Mouse (Mus musculus) small intestine, adult 2 months (tissue): Measurements from ENCODE around the gene Trim41. TPM values are rescaled to one million over a fixed set of nuclear protein-coding genes. Genes with fewer than 3 reads are reported as not detected.
"Not testable (repeated sequence)": the region's sequence is repeated elsewhere in the genome, so short reads cannot be mapped to it uniquely, and the experiment has no call there.

Experiments
- H3K27ac ChIP-seq: fragments of 200-500 bp; 2 replicates; pipeline ENCODE4 v1.5.1; 2012; ENCODE audit warnings: low read depth, low read length, control low read depth, inconsistent platforms; ENCODE audit not compliant: insufficient read depth
- H3K27me3 ChIP-seq: fragments of 200-500 bp; 2 replicates; pipeline ENCODE4 v1.6.1; 2012; ENCODE audit warnings: mild to moderate bottlenecking, moderate library complexity, low read length, inconsistent platforms; ENCODE audit not compliant: control insufficient read depth, insufficient read depth
- H3K36me3 ChIP-seq: fragments of 200-500 bp; 2 replicates; pipeline ENCODE4 v1.6.1; 2012; ENCODE audit warnings: mild to moderate bottlenecking, low read length, control low read depth, inconsistent platforms; ENCODE audit not compliant: control insufficient read depth, insufficient read depth
- H3K4me1 ChIP-seq: fragments of 200-500 bp; 2 replicates; pipeline ENCODE4 v1.6.1; 2012; ENCODE audit warnings: low read length, inconsistent platforms, mixed read lengths; ENCODE audit not compliant: control insufficient read depth, insufficient read depth, insufficient read length
- H3K4me3 ChIP-seq: fragments of 200-500 bp; 2 replicates; pipeline ENCODE4 v1.5.1; 2012; ENCODE audit warnings: low read depth, mild to moderate bottlenecking, control low read depth, inconsistent platforms, low read length, moderate library complexity
- CTCF ChIP-seq: fragments of 200-500 bp; IDR thresholded peaks from 2 replicates; pipeline ENCODE4 v1.5.1; 2012; ENCODE audit warnings: low read depth, mild to moderate bottlenecking, control low read depth, inconsistent platforms, low read length, moderate library complexity, mixed read lengths; ENCODE audit not compliant: insufficient replicate concordance, insufficient read length; ENCODE audit errors: extremely low read depth
- POLR2A ChIP-seq: fragments of 200-500 bp; IDR thresholded peaks from 2 replicates; pipeline ENCODE4 v1.6.1; 2012; ENCODE audit warnings: low read depth, mild to moderate bottlenecking, control low read depth, inconsistent platforms, low read length, moderate library complexity
- WGBS: fragments of 180-500 bp; shearing (Covaris S2); methylation state at CpG from one replicate; pipeline ENCODE4 v1.1.7; 2018; 5-methylcytosine and 5-hydroxymethylcytosine counted together
- polyA plus RNA-seq: library from polyadenylated mRNA; depleted of rRNA; stranded (reverse); fragments of >200 nt; gene quantifications from 2 replicates; pipeline ENCODE4 v1.2.3, GENCODE M21; 2012

Trim41 gene
- polyA plus RNA-seq, 1 experiment: 18.7 TPM

DNA sequence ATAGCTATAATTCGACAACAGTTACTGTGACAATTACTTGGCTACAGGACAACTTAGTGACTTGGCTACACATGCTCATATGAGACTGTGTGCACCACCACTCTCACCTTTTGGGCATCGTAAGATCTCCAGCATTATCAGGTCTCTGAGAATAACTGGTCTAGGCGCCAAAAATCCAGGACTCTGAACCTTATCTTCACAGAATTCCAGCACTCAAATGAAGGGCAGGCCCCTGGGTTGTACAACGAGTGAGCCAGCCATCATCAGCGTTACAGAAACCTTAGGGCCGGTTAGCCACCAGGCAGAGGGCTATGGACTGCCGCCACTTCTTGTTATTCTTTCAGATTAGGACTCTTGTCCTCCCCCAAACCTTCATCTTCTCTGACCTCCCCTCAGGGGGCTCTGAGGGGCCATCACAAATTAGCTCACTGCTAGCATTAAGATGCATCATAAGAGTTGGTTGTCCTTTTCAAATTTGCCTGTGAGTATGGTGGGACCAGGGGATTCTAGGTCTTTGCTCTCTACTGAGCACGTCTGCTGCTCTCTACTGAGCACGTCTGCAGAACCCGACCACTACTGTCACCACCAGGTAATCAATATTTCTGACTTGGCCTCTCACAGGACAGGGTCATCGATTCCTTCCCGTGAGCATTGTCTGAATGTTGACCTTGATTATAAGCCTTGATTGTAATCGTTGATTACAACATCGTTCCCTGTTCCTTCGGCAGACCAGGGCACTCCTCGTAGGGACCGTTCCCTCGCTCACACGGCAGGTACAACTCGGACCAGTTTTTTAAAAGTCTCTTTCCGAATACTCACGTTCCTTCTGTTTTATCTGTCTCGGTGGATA lies 35.7 kb upstream of the Trim41 start:
- no peaks in the 10 kb centered on the region; the same call in 1 of the 2 replicates for H3K36me3 ChIP-seq
- TF ChIP-seq POLR2A (no peak), CTCF (no peak)
- peaks cover 10% of the 10 kb centered on the region for H3K4me1 ChIP-seq
- H3K4me3 ChIP-seq: peak overlapping the region; percentile 60
- no peaks in the 10 kb centered on the region for H3K27me3 ChIP-seq
- no peak overlapping the region for H3K27ac ChIP-seq
- WGBS: 11% methylated on average over 23 of the region's 23 CpGs

DNA sequence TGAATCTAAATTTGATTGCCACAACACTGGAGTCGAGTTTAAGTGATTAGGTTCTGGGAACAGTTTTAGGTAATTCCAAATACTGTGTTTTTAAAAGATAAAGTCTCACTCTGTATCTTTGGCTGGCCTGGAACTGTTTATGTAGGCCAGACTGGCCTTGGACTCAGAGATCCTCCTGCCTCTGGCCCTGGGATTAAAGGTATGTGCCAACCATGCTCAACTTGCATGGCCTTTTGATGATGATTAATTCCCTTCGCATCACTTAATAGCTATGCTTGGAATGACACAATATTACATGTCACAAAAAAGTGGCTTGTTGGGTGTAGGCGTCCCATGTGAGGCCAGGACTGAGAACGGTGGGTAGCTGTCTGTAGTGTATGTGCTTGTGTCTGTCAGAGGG lies 35.0 kb upstream of the Trim41 start:
- Histone ChIP-seq H3K4me1 (peaks cover 10% of the 10 kb centered on the region), H3K4me3 (no peak overlapping the region), H3K27ac (no peak overlapping the region), H3K27me3 (no peaks in the 10 kb centered on the region), H3K36me3 (no peaks in the 10 kb centered on the region; the same call in 1 of the 2 replicates)
- 78% methylated on average over 4 of the region's 4 CpGs for WGBS
- TF ChIP-seq CTCF (no peak), POLR2A (no peak)

DNA sequence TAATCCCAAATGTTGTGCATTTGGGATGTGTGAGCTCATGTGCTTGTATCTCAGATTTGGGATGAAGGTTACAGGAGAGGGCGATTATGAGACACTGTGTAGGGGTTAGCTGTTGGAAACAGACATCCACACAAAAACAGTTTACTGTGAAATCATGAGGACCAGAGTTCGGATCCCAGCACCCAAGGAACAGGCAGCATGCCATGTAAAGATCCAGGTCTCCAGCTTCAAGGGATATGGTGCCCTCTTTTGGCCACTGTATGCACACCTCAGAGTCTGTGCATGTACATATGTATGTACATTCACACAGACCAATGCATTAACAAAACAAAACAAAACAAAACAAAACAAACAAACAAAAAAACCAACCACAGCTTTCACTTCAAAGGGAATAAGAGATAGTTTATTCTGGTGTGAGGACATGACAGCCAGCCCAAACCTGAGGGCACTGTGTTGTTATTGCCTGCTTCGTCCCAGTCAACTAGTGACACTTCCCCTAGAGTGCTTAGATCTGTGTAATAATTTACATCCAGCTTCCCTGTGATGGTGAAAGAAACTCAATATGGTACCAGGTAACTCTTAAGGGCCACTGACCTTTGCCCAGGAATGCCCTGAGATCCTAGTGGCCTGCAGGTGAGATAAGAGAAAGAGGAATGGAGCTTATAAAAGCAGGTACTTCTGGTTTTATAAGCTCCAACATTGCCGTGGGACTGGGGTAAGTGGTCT lies 34.3 kb upstream of the Trim41 start:
- Histone ChIP-seq H3K36me3 (no peaks in the 10 kb centered on the region; the same call in 1 of the 2 replicates), H3K4me3 (no peak overlapping the region), H3K4me1 (peaks cover 10% of the 10 kb centered on the region), H3K27ac (no peak overlapping the region), H3K27me3 (no peaks in the 10 kb centered on the region)
- WGBS: 69% methylated on average over 4 of the region's 4 CpGs
- TF ChIP-seq POLR2A (no peak), CTCF (peak; percentile 18; the same call in 1 of the 2 replicates)

DNA sequence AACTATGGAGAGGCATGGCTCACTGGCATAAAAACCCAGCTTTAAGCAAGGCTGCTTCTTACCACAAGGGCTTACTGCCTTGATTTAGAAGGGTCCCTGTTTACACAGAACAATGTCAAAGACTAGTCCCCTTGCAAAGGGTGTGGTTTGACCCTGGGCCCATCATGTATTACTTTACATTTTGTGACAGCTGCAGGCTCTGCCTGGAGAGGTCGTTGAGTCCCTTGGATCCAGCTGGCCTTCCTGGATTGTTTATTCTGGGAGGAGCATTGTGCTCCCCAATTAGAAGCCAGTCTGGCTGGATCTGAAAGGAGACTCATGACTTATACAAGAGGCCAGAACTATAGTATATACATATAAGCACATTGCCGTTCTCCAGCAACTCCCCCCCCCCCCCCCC lies 33.1 kb upstream of the Trim41 start:
- Histone ChIP-seq H3K4me3 (no peak overlapping the region), H3K4me1 (peaks cover 10% of the 10 kb centered on the region), H3K27ac (no peak overlapping the region), H3K27me3 (no peaks in the 10 kb centered on the region), H3K36me3 (no peaks in the 10 kb centered on the region; the same call in 1 of the 2 replicates)
- 31% methylated on average over 2 of the region's 2 CpGs for WGBS
- TF ChIP-seq CTCF: no peak
- TF ChIP-seq POLR2A: no peak

DNA sequence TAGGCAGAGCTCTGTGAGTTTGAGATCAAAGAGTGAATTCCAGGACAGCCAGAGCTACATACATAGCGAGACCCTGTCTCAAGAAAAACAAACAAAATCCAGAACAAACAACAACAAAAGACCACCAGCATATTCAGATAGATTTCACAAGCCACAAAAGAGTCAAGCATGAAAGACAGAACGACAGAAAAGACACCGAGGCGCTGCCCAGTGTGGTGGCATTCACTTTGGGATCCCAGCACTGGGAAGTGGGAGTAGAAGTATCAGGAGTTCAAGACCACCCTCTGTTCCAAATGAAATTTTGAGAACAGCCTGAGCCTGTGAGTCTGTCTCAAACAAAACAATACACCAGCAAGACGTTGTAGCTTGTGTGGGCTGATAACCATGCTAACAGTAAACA lies 29.7 kb upstream of the Trim41 start:
- H3K4me1 ChIP-seq: no peaks in the 10 kb centered on the region
- no peaks in the 10 kb centered on the region; the same call in 1 of the 2 replicates for H3K36me3 ChIP-seq
- TF ChIP-seq CTCF: no peak
- no peak overlapping the region for H3K27ac ChIP-seq
- WGBS: 83% methylated on average over 5 of the region's 5 CpGs
- H3K4me3 ChIP-seq: no peak overlapping the region
- no peaks in the 10 kb centered on the region for H3K27me3 ChIP-seq

DNA sequence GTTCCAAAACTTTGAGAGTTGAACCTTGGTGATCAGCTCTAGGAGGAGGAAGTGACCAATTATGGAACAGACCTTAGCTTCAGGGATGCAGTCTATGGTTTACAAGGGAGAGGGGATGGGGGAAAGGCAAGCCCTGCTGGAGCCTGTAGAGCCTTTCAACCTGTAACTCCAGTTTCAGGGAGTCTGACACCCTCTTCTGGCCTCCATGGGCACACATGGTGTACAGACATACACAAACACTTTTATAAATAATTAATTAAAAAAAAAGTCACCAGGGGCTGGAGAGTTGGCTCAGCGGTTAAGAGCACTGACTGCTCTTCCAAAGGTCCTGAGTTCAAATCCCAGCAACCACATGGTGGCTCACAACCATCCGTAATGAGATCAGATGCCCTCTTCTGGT lies 29.2 kb upstream of the Trim41 start:
- not testable (repeated sequence) for H3K36me3 ChIP-seq, H3K4me3 ChIP-seq, H3K27me3 ChIP-seq, H3K27ac ChIP-seq, H3K4me1 ChIP-seq
- 83% methylated on average over 2 of the region's 2 CpGs for WGBS

DNA sequence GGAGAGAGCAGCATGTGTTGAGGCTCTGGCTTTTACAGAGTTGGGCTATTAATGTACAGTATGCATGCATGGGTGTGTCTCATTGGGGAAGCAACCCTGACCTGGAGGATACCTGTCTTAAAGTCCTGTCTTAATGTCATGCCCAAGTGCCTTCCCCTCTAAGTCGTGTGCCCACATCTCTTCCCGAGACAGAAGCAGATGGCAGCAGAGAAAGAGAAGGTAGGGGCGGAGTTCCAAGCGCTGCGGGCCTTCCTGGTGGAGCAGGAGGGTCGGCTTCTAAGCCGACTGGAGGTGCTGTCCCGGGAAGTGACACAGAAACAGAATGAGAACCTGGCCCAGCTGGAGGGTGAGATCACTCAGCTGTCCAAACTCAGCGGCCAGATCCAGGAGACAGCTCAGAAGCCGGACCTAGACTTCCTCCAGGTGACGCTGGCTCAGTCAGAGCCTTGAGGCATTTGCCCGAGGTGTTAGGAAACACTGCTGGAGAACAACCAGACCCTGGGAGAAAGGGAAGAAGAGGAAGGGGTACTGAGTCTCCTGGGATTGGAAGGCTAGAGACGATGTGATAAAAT lies 28.2 kb upstream of the Trim41 start:
- Histone ChIP-seq H3K27me3 (no peaks in the 10 kb centered on the region), H3K27ac (no peak overlapping the region), H3K4me1 (no peaks in the 10 kb centered on the region), H3K36me3 (no peaks in the 10 kb centered on the region; the same call in 1 of the 2 replicates), H3K4me3 (no peak overlapping the region)
- WGBS: 30% methylated on average over 13 of the region's 13 CpGs
- TF ChIP-seq CTCF (no peak), POLR2A (no peak)
